Comparison of ENCODE assay signal across 22 mouse cellular contexts in genomic region chr14:17058438-17058837, GRCm38 (mm10).
DNase-seq lines count a peak whose midpoint lies in the region; ATAC-seq and TF ChIP-seq lines count a peak whose summit lies in the region.
"Had no signal": no experiment of that assay in that cellular context is flagged by ENCODE, and none has a peak within 500 bp of the region (broad histone marks: within the 10 kb centered on the region; RNA-seq: fewer than 3 reads in every experiment).

No protein-coding gene starts in this region.

- no peak overlapping the region for H3K4me2 ChIP-seq in liver, embryonic 15.5 days
- no peak overlapping the region for H3K4me2 ChIP-seq in liver, embryonic 11.5 days
- H3K4me2 ChIP-seq in liver, embryonic 16.5 days (ENCODE audit: low read depth, low read length) = no peak overlapping the region
- no peak overlapping the region for H3K4me2 ChIP-seq in liver, embryonic 12.5 days
- no peak overlapping the region for H3K4me2 ChIP-seq in liver, postnatal 0 days (ENCODE audit: low read depth, low read length)

- TF ChIP-seq POLR2A in liver, adult 2 months (IDR thresholded peaks at IDR 0.05; ENCODE audit: extremely low read depth, insufficient read depth, low read length) = no peak

- no peaks in the 10 kb centered on the region for H3K79me2 ChIP-seq in liver, adult 2 months (ENCODE audit: control insufficient read depth, insufficient read depth, low read length)

- no peak overlapping the region for H3K9ac ChIP-seq in liver, adult 2 months (ENCODE audit: low read depth, low read length)
- H3K9ac ChIP-seq in liver, embryonic 15.5 days = no peak overlapping the region
- H3K9ac ChIP-seq in liver, embryonic 11.5 days (ENCODE audit: low read depth, low read length) = no peak overlapping the region
- H3K9ac ChIP-seq in liver, embryonic 16.5 days (ENCODE audit: low read depth, low read length) = no peak overlapping the region
- H3K9ac ChIP-seq in liver, embryonic 12.5 days = no peak overlapping the region
- H3K9ac ChIP-seq in liver, postnatal 0 days (replicated peaks) = no peak overlapping the region

- no peaks in the 10 kb centered on the region for H3K9me3 ChIP-seq in liver, embryonic 15.5 days (replicated peaks)
- no peaks in the 10 kb centered on the region for H3K9me3 ChIP-seq in liver, embryonic 11.5 days (ENCODE audit: control insufficient read depth, low read length)
- H3K9me3 ChIP-seq in liver, embryonic 16.5 days (replicated peaks; ENCODE audit: control insufficient read depth, low read length) = no peaks in the 10 kb centered on the region
- no peaks in the 10 kb centered on the region for H3K9me3 ChIP-seq in liver, embryonic 12.5 days (replicated peaks)
- no peaks in the 10 kb centered on the region for H3K9me3 ChIP-seq in liver, postnatal 0 days (ENCODE audit: low read length)
- H3K9me3 ChIP-seq: G1E had no signal

- no peak for TF ChIP-seq EP300 in liver, postnatal 0 days (IDR thresholded peaks at IDR 0.05; ENCODE audit: low read depth)

- no peaks in the 10 kb centered on the region for H3K4me1 ChIP-seq in liver, adult 2 months (ENCODE audit: control insufficient read depth, insufficient read depth, low read length)
- 0 out of 2 replicates have a peak, but pooled peaks cover 8% of the 10 kb centered on the region for H3K4me1 ChIP-seq in liver, embryonic 15.5 days (replicated peaks)
- H3K4me1 ChIP-seq in liver, embryonic 11.5 days (replicated peaks; ENCODE audit: control insufficient read depth, insufficient read depth, low read length) = no peaks in the 10 kb centered on the region
- H3K4me1 ChIP-seq in liver, embryonic 16.5 days (ENCODE audit: control insufficient read depth, low read depth, low read length) = no peaks in the 10 kb centered on the region; the same call in 1 of the 2 replicates
- H3K4me1 ChIP-seq in liver, embryonic 12.5 days = peaks cover 3% of the 10 kb centered on the region; the same call in 1 of the 2 replicates
- peaks cover 16% of the 10 kb centered on the region for H3K4me1 ChIP-seq in liver, postnatal 0 days (ENCODE audit: insufficient read depth)

- H3K36me3 ChIP-seq in liver, adult 2 months (ENCODE audit: control insufficient read depth, insufficient read depth, low read length) = no peaks in the 10 kb centered on the region
- H3K36me3 ChIP-seq in liver, embryonic 15.5 days (replicated peaks) = no peaks in the 10 kb centered on the region
- H3K36me3 ChIP-seq in liver, embryonic 11.5 days (ENCODE audit: control insufficient read depth, insufficient read depth, low read length) = no peaks in the 10 kb centered on the region
- no peaks in the 10 kb centered on the region for H3K36me3 ChIP-seq in liver, embryonic 16.5 days (ENCODE audit: control insufficient read depth, insufficient read depth)
- no peaks in the 10 kb centered on the region for H3K36me3 ChIP-seq in liver, embryonic 12.5 days
- H3K36me3 ChIP-seq in liver, postnatal 0 days (replicated peaks; ENCODE audit: insufficient read depth, low read length) = no peaks in the 10 kb centered on the region
- H3K36me3 ChIP-seq: G1E had no signal

- peak; percentile 57; the same call in 1 of the 2 replicates for ATAC-seq in liver, embryonic 15.5 days (ENCODE audit: insufficient read depth)
- no peak for ATAC-seq in liver, embryonic 11.5 days (replicated peaks; ENCODE audit: low FRiP score)
- peak; percentile 51 for ATAC-seq in liver, embryonic 16.5 days (ENCODE audit: low read depth)
- no peak for ATAC-seq in liver, embryonic 12.5 days
- ATAC-seq in liver, postnatal 0 days = peak; percentile 44
- ATAC-seq: activated CD4-positive, CD25-positive, alpha-beta regulatory T cell, adult 4 months; CD4-positive, CD25-positive, alpha-beta regulatory T cell, adult 4 months; Patski had no signal

- H3K27me3 ChIP-seq in liver, adult 2 months (ENCODE audit: control insufficient read depth, insufficient read depth, low read length) = no peaks in the 10 kb centered on the region
- no peaks in the 10 kb centered on the region for H3K27me3 ChIP-seq in liver, embryonic 15.5 days
- H3K27me3 ChIP-seq in liver, embryonic 11.5 days (replicated peaks; ENCODE audit: control insufficient read depth, insufficient read depth, low read length) = no peaks in the 10 kb centered on the region
- no peaks in the 10 kb centered on the region for H3K27me3 ChIP-seq in liver, embryonic 16.5 days (ENCODE audit: control insufficient read depth, insufficient read depth, low read depth, low read length)
- no peaks in the 10 kb centered on the region for H3K27me3 ChIP-seq in liver, embryonic 12.5 days (replicated peaks)
- H3K27me3 ChIP-seq in liver, postnatal 0 days (ENCODE audit: insufficient read depth, low read length) = no peaks in the 10 kb centered on the region
- H3K27me3 ChIP-seq: CH12.LX, Patski had no signal

- DNase-seq in liver, adult 2 months (ENCODE audit: extremely low read depth, low read depth, low spot score) = peak; percentile 13
- no peak for DNase-seq in liver
- no peak for DNase-seq in liver, embryonic 11.5 days (ENCODE audit: low spot score)
- no peak for DNase-seq in liver, postnatal 0 days
- no peak for DNase-seq in yolk sac, embryonic 10.5 days (ENCODE audit: low spot score)
- DNase-seq: adrenal gland, adult 2 months; adrenal gland, adult 8-10 months; adrenal gland, postnatal 10 days; adrenal gland, postnatal 14 days; adrenal gland, postnatal 25 days; adrenal gland, postnatal 36 days; B cell, adult 2 months; cerebellum, adult 11 months; cerebellum, adult 11-12 months had no signal

- H3K4me3 ChIP-seq in liver, adult 2 months (ENCODE audit: insufficient read depth, low read depth, low read length) = no peak overlapping the region
- H3K4me3 ChIP-seq in liver, embryonic 15.5 days (replicated peaks) = no peak overlapping the region
- H3K4me3 ChIP-seq in liver, embryonic 11.5 days (ENCODE audit: low read depth, low read length) = no peak overlapping the region
- H3K4me3 ChIP-seq in liver, embryonic 16.5 days (ENCODE audit: low read depth, low read length) = no peak overlapping the region
- no peak overlapping the region for H3K4me3 ChIP-seq in liver, embryonic 12.5 days
- no peak overlapping the region for H3K4me3 ChIP-seq in liver, postnatal 0 days (ENCODE audit: low read depth, low read length)

- 65% methylated on average over 1 of the region's 1 CpGs for WGBS in liver, adult 2 months
- 73% methylated on average over 1 of the region's 1 CpGs for WGBS in liver, embryonic 15.5 days (ENCODE audit: insufficient replicate concordance)
- 89% methylated on average over 1 of the region's 1 CpGs for WGBS in liver, embryonic 11.5 days
- 59% methylated on average over 1 of the region's 1 CpGs for WGBS in liver, embryonic 16.5 days (ENCODE audit: insufficient replicate concordance)
- WGBS in liver, embryonic 12.5 days (ENCODE audit: insufficient replicate concordance) = 69% methylated on average over 1 of the region's 1 CpGs
- WGBS in liver, postnatal 0 days (ENCODE audit: insufficient replicate concordance) = 66% methylated on average over 1 of the region's 1 CpGs

- TF ChIP-seq CTCF in liver, adult 2 months (IDR thresholded peaks at IDR 0.05; ENCODE audit: low read depth, low read length) = no peak
- TF ChIP-seq CTCF in liver, postnatal 0 days (IDR thresholded peaks at IDR 0.05; ENCODE audit: low read depth) = no peak

- no peak overlapping the region for H3K27ac ChIP-seq in liver, adult 2 months (replicated peaks; ENCODE audit: insufficient read depth, low read depth, low read length)
- no peak overlapping the region for H3K27ac ChIP-seq in liver, embryonic 15.5 days (replicated peaks)
- no peak overlapping the region for H3K27ac ChIP-seq in liver, embryonic 11.5 days (ENCODE audit: low read depth, low read length)
- no peak overlapping the region for H3K27ac ChIP-seq in liver, embryonic 16.5 days (ENCODE audit: low read length)
- no peak overlapping the region for H3K27ac ChIP-seq in liver, embryonic 12.5 days
- H3K27ac ChIP-seq in liver, postnatal 0 days (ENCODE audit: low read depth) = no peak overlapping the region

Comparison
In these comparisons a context has a peak if more than half of its experiments do, and no peak if none do; other contexts are left out.
1. ATAC-seq: peak in liver, embryonic 15.5 days (single experiment), liver, embryonic 16.5 days (single experiment) and liver, postnatal 0 days (single experiment); none in liver, embryonic 11.5 days (single experiment) and liver, embryonic 12.5 days (single experiment).